Mouse (Mus musculus): ENCODE measurements around the gene Pcdh9.

The Pcdh9 gene

GRCm38 (mm10) chr14:93794530-93794929 is 95.9 kb downstream of the Pcdh9 start:
- DNase-seq (ENCODE audit: low read depth in 1 of 2, low spot score in 2 of 2) = no peak

GRCm38 (mm10) chr14:93786234-93786633 is 104.2 kb downstream of the Pcdh9 start:
- DNase-seq (ENCODE audit: low read depth in 1 of 2, low spot score in 2 of 2) = no peak

GRCm38 (mm10) chr14:93785031-93785430 is 105.4 kb downstream of the Pcdh9 start:
- no peak for DNase-seq (ENCODE audit: low read depth in 1 of 2, low spot score in 2 of 2)

- DNase-seq (ENCODE audit: low read depth in 1 of 2, low spot score in 2 of 2) = no peak
Observed at GRCm38 (mm10) chr14:93762855-93763254, 127.6 kb downstream of the Pcdh9 start.

- DNase-seq (ENCODE audit: low read depth in 1 of 2, low spot score in 2 of 2) = no peak
Observed at GRCm38 (mm10) chr14:93734077-93734673, 156.3 kb downstream of the Pcdh9 start.

- DNase-seq (ENCODE audit: low read depth in 1 of 2, low spot score in 2 of 2) = no peak
Observed at GRCm38 (mm10) chr14:93725798-93726197, 164.7 kb downstream of the Pcdh9 start.

- DNase-seq (ENCODE audit: low read depth in 1 of 2, low spot score in 2 of 2) = no peak
Observed at GRCm38 (mm10) chr14:93719208-93719607, 171.3 kb downstream of the Pcdh9 start.

GRCm38 (mm10) chr14:93713250-93713935 is 177.1 kb downstream of the Pcdh9 start:
- no peak for DNase-seq (ENCODE audit: low read depth in 1 of 2, low spot score in 2 of 2)

- DNase-seq (ENCODE audit: low read depth in 1 of 2, low spot score in 2 of 2) = no peak
Observed at GRCm38 (mm10) chr14:93708651-93709050, 181.8 kb downstream of the Pcdh9 start.

GRCm38 (mm10) chr14:93701385-93702101 is 188.9 kb downstream of the Pcdh9 start:
- no peak for DNase-seq (ENCODE audit: low read depth in 1 of 2, low spot score in 2 of 2)

- DNase-seq (ENCODE audit: low read depth in 1 of 2, low spot score in 2 of 2) = no peak
Observed at GRCm38 (mm10) chr14:93700916-93701315, 189.6 kb downstream of the Pcdh9 start.

GRCm38 (mm10) chr14:93684641-93685040 is 205.8 kb downstream of the Pcdh9 start:
- no peak for DNase-seq (ENCODE audit: low read depth in 1 of 2, low spot score in 2 of 2)

- no peak for DNase-seq (ENCODE audit: low read depth in 1 of 2, low spot score in 2 of 2)
Observed at GRCm38 (mm10) chr14:93675273-93676068, 215.0 kb downstream of the Pcdh9 start.

GRCm38 (mm10) chr14:93653986-93654757 is 236.3 kb downstream of the Pcdh9 start:
- no peak for DNase-seq (ENCODE audit: low read depth in 1 of 2, low spot score in 2 of 2)

- no peak for DNase-seq (ENCODE audit: low read depth in 1 of 2, low spot score in 2 of 2)
Observed at GRCm38 (mm10) chr14:93627241-93627640, 263.2 kb downstream of the Pcdh9 start.

- DNase-seq (ENCODE audit: low read depth in 1 of 2, low spot score in 2 of 2) = no peak
Observed at GRCm38 (mm10) chr14:93624144-93624543, 266.3 kb downstream of the Pcdh9 start.

GRCm38 (mm10) chr14:93621211-93621610 is 269.3 kb downstream of the Pcdh9 start:
- no peak for DNase-seq (ENCODE audit: low read depth in 1 of 2, low spot score in 2 of 2)

- no peak for DNase-seq (ENCODE audit: low read depth in 1 of 2, low spot score in 2 of 2)
Observed at GRCm38 (mm10) chr14:93607546-93607945, 282.9 kb downstream of the Pcdh9 start.

GRCm38 (mm10) chr14:93599997-93600396 is 290.5 kb downstream of the Pcdh9 start:
- no peak for DNase-seq (ENCODE audit: low read depth in 1 of 2, low spot score in 2 of 2)

- no peak for DNase-seq (ENCODE audit: low read depth in 1 of 2, low spot score in 2 of 2)
Observed at GRCm38 (mm10) chr14:93585432-93586024, 305.0 kb downstream of the Pcdh9 start.
